Mouse (Mus musculus) gastrocnemius, postnatal 10 days (tissue): ENCODE data around the gene Gpatch8. TPM values are rescaled to one million over a fixed set of nuclear protein-coding genes. Genes with fewer than 3 reads are reported as not detected.

Source experiments
- DNase-seq: peaks from one replicate; pipeline ENCODE4 v3.0.0; 2021; ENCODE audit warnings: mixed read lengths
- total RNA-seq, 2 experiments: library from RNA; stranded (reverse); gene quantifications; 2 replicates each; pipeline ENCODE4 v1.2.3; 2021

Gpatch8 gene
- total RNA-seq, 2 experiments from 2014 or later, result 28.9 to 33.9 TPM

- no peak for DNase-seq
These were observed 60.0 kb downstream of the Gpatch8 start for GRCm38 (mm10) chr11:102496206-102496605.

DNA sequence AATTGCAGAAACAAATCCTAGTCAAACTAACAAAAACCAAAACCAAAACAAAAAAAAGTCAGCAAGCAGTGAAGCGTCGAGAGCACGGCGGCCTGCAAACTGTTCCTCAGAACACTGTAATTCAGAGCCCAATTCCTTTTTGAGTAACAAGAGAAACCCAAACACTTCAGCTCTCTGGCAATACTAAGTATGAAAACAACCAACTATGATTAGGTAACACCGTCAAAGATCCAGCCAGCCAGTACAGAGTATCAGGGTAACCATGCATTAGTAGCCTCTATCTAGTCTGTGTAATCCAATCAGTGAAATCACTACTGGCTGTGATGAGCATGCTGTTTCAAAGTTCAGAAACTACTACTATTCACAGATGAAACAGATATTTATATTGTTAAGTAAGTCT lies 60.5 kb downstream of the Gpatch8 start:
- no peak for DNase-seq

GRCm38 (mm10) chr11:102495114-102495513 lies 61.1 kb downstream of the Gpatch8 start:
- no peak for DNase-seq

- no peak for DNase-seq
These were observed 62.0 kb downstream of the Gpatch8 start for GRCm38 (mm10) chr11:102494063-102494650.

GRCm38 (mm10) chr11:102493241-102493640 lies 63.0 kb downstream of the Gpatch8 start:
- DNase-seq, result no peak

DNA sequence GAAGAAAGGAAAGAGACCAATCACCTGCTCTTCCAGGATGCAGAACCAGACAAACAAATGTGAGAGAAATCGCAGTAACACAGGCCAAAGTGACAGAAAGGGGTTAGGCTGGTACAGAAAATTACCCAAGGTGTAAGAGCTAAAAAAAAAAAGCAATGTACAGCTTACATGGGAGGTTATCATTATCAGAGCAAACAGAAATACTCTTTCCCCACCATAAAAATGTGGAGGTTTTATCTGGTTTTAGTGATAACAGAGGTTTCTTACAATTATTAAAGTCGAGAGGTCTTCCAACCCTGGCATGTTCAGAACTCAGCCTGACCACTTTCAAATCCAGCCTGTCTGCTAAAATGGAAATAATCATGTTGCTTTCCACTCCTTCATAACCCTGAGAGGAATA lies 68.3 kb downstream of the Gpatch8 start:
- DNase-seq, result no peak

- peak; percentile 32 for DNase-seq
These were observed 69.3 kb downstream of the Gpatch8 start for GRCm38 (mm10) chr11:102486733-102487386.

- no peak for DNase-seq
These were observed 74.4 kb downstream of the Gpatch8 start for GRCm38 (mm10) chr11:102481779-102482178.

- DNase-seq, result no peak
These were observed 75.3 kb downstream of the Gpatch8 start for GRCm38 (mm10) chr11:102480897-102481296.

DNA sequence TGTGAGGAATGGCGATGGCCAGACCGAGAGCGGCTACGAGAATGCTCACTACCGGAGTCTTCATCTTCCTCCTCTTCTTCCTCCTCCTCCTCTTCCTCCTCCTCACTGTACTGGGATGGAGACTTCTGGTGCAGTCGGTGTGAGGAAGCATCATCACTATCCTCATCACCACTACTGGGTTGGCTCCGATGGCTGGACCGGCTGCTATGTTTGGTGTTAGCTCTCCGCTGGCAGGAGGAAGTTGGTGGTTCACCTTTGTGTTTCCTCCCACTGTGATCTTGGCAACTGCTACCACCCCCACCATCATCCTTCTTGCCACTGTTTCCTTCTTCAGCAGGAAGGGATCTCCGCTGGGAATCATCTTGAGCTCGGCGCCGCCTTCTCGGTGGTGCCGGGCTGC lies 76.1 kb downstream of the Gpatch8 start:
- DNase-seq, result no peak

DNA sequence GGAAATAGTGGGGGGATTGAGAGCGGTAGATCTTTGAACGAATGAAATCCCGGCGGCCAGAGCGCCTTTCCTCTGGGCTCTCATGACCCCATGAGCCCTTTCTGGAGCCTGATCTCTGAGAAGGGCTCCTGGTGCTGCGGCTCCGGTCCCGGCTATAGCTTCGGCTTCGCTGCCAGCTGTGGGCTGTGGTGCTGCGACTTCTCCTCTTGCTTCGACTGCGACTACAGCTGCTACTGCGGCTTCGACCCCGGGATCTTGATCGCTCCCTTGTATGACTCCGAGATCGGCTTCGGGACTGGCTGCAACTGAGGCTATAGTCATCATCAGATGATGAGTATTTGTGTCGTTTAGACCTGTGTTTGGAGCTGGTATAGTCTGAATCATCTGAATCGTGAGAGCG lies 76.6 kb downstream of the Gpatch8 start:
- no peak for DNase-seq

- DNase-seq, result no peak
These were observed 77.5 kb downstream of the Gpatch8 start for GRCm38 (mm10) chr11:102478671-102479070.

GRCm38 (mm10) chr11:102475027-102475426 lies 81.2 kb downstream of the Gpatch8 start:
- DNase-seq, result no peak

DNA sequence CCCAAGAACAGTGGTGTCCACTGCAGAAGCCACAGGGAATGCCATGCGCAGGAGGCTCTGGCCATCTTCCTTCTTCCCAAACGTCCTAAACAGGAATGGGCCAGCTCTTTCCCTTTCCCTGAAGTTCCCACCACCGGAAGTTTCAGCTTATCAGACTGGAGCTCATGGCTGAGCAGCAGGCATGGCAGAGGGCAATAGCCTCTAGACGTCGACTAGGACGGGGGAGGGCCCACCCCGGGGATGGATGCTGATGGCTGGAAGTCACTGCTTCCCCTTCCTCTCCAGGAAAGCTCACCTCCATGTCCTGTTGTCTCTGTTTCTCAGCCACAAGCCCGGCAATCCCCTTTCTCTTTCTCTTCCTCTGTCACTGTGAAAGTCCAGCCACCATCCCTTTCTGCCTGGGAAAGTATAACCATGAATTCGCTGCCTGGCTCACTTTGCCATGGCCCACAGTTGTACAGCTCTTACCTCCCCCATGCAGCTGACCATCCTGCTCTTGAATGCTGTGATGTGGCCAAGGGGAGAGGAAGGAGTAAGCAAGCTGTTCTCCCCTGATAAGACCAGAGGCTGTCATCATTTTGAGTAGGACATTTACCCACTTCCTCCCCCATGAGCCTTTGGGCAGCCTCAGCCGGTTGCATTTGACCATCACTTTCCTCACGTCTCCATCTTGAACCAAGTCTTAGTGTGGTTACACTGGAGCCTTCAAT lies 86.4 kb downstream of the Gpatch8 start, which contains the start of gene Itga2b:
Gene Itga2b (minus strand): TSS at position 475 of the 710 bp plus-strand sequence.
- no peak for DNase-seq

DNA sequence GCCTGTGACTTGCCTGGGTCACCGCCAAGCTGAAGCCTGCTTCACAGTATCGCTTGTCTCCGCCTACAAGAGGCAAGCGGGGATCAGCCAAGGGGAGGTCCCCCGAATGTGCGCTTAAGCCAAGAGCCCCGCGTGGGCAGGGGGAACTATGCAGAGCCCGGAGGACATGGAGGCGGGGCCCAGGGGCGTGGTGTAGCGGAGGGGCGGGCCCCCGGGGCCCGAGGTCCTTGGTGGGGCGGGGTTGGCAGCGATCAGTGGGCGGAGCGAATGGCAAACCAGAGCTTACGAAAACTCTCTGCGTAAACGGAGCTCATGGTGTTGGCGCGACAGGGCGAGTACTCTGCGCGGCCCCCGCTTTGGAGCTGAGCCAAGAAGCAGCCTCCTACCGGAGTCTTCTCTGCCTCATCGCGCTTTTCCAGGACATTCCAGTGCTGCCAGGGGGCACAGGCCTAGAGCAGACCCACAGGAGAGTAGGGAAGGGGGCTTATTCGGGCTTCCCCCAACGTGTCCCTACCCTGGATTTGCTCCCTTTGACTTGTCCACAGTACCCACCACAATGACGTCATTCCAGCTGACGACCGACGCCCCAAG lies 89.1 kb downstream of the Gpatch8 start:
- peak; percentile 99 for DNase-seq

- DNase-seq, result peak; percentile 39
These were observed 90.3 kb downstream of the Gpatch8 start for GRCm38 (mm10) chr11:102465713-102466436.

- no peak for DNase-seq
These were observed 91.3 kb downstream of the Gpatch8 start for GRCm38 (mm10) chr11:102464901-102465300.

DNA sequence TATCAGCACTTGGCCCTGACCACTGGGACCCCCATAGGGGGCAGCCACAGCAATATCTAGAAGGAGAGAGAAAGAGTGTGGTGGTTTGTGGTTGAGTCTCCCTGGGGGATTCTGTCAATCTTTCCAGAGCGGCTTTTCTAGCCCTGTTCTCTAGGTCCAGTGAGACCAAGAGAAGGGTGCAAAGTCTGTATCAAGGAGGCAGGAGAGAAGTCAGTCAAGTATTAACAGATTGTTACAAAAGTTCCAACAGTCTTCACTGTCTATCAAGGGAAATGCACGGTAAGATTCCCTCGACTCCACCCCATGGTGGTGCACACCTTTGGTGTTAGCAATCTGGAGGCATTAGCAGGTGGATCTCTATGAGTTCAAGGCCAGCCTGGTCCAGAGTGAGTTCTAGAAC lies 94.4 kb downstream of the Gpatch8 start:
- DNase-seq, result no peak

- DNase-seq, result no peak
These were observed 95.7 kb downstream of the Gpatch8 start for GRCm38 (mm10) chr11:102460541-102460940.

DNA sequence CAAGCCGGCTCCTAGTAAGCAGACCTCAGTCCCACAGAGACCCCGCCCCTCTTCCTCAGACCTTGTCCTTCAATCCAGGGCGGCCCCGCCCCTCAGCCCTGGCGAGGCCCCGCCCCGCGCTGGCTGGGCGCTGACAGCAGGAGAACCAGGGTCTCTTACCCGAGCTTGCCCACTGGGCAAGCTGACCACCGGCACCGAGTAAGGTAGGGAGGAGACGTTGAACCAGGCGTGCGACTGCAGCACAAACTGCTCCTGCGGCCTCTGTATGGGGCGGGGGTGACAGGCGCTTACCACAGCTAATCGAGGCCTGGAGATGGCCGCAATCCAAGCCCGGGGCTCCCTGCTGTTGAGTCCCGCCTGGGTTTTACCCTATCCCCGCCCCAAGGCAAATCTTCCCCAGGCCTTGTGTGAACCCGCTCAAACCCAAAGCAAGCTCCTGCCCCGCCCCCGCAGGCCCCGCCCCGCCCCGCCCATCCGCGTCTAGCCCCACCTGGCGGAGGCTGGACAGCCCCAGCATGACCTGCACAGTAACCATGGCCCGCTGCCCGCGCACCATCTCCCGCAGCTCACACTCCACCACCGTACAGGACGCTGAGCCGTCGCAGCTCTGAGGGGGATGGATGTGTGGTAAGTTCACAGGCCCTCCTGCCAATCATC lies 100.3 kb downstream of the Gpatch8 start:
- peak; percentile 71 for DNase-seq

- no peak for DNase-seq
These were observed 103.1 kb downstream of the Gpatch8 start for GRCm38 (mm10) chr11:102453131-102453530.
